Mouse (Mus musculus) lung, adult 2 months (tissue): Measurements from ENCODE around the gene Espnl. TPM values are rescaled to one million over a fixed set of nuclear protein-coding genes. Genes with fewer than 3 reads are reported as not detected.

Source experiments
- DNase-seq: peaks from one replicate; pipeline ENCODE4 v3.0.0; 2022
- H3K4me1 ChIP-seq: fragments of 200-500 bp; 2 replicates; pipeline ENCODE4 v1.6.1; 2011; ENCODE audit warnings: low read length; ENCODE audit not compliant: control insufficient read depth, insufficient read depth
- H3K4me3 ChIP-seq: fragments of 200-500 bp; replicated peaks from 2 replicates; pipeline ENCODE3; 2011; ENCODE audit warnings: low read depth, mild to moderate bottlenecking, control low read depth, low read length; ENCODE audit errors: extremely low read depth
- CTCF ChIP-seq: fragments of 200-500 bp; IDR thresholded peaks from 2 replicates; pipeline ENCODE4 v1.5.1; 2011; ENCODE audit warnings: mild to moderate bottlenecking, low read length, control low read depth; ENCODE audit not compliant: insufficient read depth
- POLR2A ChIP-seq: fragments of 200-500 bp; IDR thresholded peaks from 2 replicates; pipeline ENCODE4 v1.6.1; 2011; ENCODE audit warnings: low read depth, mild to moderate bottlenecking, control low read depth, low read length, borderline replicate concordance; ENCODE audit errors: extremely low read depth
- WGBS: fragments of 180-500 bp; shearing (Covaris S2); methylation state at CpG from one replicate; pipeline ENCODE4 v1.1.7; 2018; 5-methylcytosine and 5-hydroxymethylcytosine counted together
- polyA plus RNA-seq: library from polyadenylated mRNA; depleted of rRNA; stranded (reverse); fragments of >200 nt; gene quantifications from 2 replicates; pipeline ENCODE4 v1.2.3, GENCODE M21; 2012

The Espnl gene
- polyA plus RNA-seq, 1 experiment, result 0.11 TPM

- DNase-seq, result no peak
- H3K4me3 ChIP-seq, result no peak overlapping the region
- 81% methylated on average over 6 of the region's 6 CpGs for WGBS
- TF ChIP-seq POLR2A (no peak), CTCF (no peak)
- H3K4me1 ChIP-seq, result no peaks in the 10 kb centered on the region
These were observed 4.2 kb upstream of the Espnl start for GRCm38 (mm10) chr1:91317656-91318055.

- Histone ChIP-seq H3K4me1 (no peaks in the 10 kb centered on the region), H3K4me3 (no peak overlapping the region)
- DNase-seq, result no peak
- 75% methylated on average over 2 of the region's 2 CpGs for WGBS
- TF ChIP-seq POLR2A (no peak), CTCF (no peak)
These were observed 2.8 kb downstream of the Espnl start for GRCm38 (mm10) chr1:91324646-91325045.

- TF ChIP-seq POLR2A (no peak), CTCF (no peak)
- H3K4me3 ChIP-seq, result no peak overlapping the region
- no peaks in the 10 kb centered on the region for H3K4me1 ChIP-seq
- DNase-seq, result no peak
- 54% methylated on average over 4 of the region's 4 CpGs for WGBS
These were observed 3.7 kb downstream of the Espnl start for GRCm38 (mm10) chr1:91325488-91326042.

- no peaks in the 10 kb centered on the region for H3K4me1 ChIP-seq
- DNase-seq, result no peak
- TF ChIP-seq CTCF (no peak), POLR2A (no peak)
- WGBS, result 46% methylated on average over 4 of the region's 4 CpGs
- no peak overlapping the region for H3K4me3 ChIP-seq
These were observed 10.2 kb downstream of the Espnl start for GRCm38 (mm10) chr1:91332102-91332501.

- no peak for TF ChIP-seq POLR2A
- TF ChIP-seq CTCF, result no peak
- Histone ChIP-seq H3K4me1 (no peaks in the 10 kb centered on the region), H3K4me3 (no peak overlapping the region)
- DNase-seq, result no peak
These were observed 11.7 kb downstream of the Espnl start for GRCm38 (mm10) chr1:91333582-91333981.

GRCm38 (mm10) chr1:91337355-91337754 lies 15.5 kb downstream of the Espnl start:
- Histone ChIP-seq H3K4me1 (no peaks in the 10 kb centered on the region), H3K4me3 (no peak overlapping the region)
- TF ChIP-seq POLR2A (no peak), CTCF (no peak)
- no peak for DNase-seq
- 87% methylated on average over 7 of the region's 7 CpGs for WGBS

- no peak for DNase-seq
- TF ChIP-seq CTCF, result no peak
- no peak for TF ChIP-seq POLR2A
- Histone ChIP-seq H3K4me1 (no peaks in the 10 kb centered on the region), H3K4me3 (no peak overlapping the region)
- 73% methylated on average over 3 of the region's 3 CpGs for WGBS
These were observed 22.1 kb downstream of the Espnl start for GRCm38 (mm10) chr1:91344001-91344400.

- 4% methylated on average over 68 of the region's 68 CpGs for WGBS
- no peak overlapping the region for H3K4me3 ChIP-seq
These were observed 23.2 kb downstream of the Espnl start for GRCm38 (mm10) chr1:91344921-91345685.

GRCm38 (mm10) chr1:91346892-91347291 lies 25.0 kb downstream of the Espnl start:
- peak; percentile 47 for DNase-seq
- H3K4me3 ChIP-seq, result no peak overlapping the region
- 34% methylated on average over 3 of the region's 3 CpGs for WGBS
- TF ChIP-seq CTCF (peak; percentile 93), POLR2A (no peak)
- no peaks in the 10 kb centered on the region for H3K4me1 ChIP-seq

More at GRCm38 (mm10) chr1:91344921-91345685, 23.2 kb downstream of the Espnl start:
- H3K4me1 ChIP-seq, result no peaks in the 10 kb centered on the region
- TF ChIP-seq CTCF (no peak), POLR2A (no peak)
- DNase-seq, result no peak

- no peaks in the 10 kb centered on the region for H3K4me1 ChIP-seq
- WGBS, result 45% methylated on average over 4 of the region's 4 CpGs
- TF ChIP-seq CTCF, result no peak
- TF ChIP-seq POLR2A, result no peak
- H3K4me3 ChIP-seq, result no peak within 1 kb of the TSS
- DNase-seq, result no peak
These were observed 29.0 kb downstream of the Espnl start, which contains the start of gene Klhl30 for GRCm38 (mm10) chr1:91350841-91351240. TSS of gene Klhl30 (plus strand) at chr1:91351016.

GRCm38 (mm10) chr1:91351249-91351648 lies 29.4 kb downstream of the Espnl start:
- TF ChIP-seq POLR2A (no peak), CTCF (no peak)
- H3K4me3 ChIP-seq, result no peak overlapping the region
- no peak for DNase-seq
- WGBS, result 66% methylated on average over 3 of the region's 3 CpGs
- H3K4me1 ChIP-seq, result no peaks in the 10 kb centered on the region
